Mouse (Mus musculus) embryonic stem cell, embryonic (primary cell): Measurements from ENCODE around the gene Tada2a.

Source experiments
- CTCF ChIA-PET, 4 experiments: fragments of 300-600 bp in 2 of 4; fragments of 350-600 bp in 2 of 4; sonication (Branson Sonifier 250); formaldehyde crosslinking; loops; one replicate each; lab custom pipeline; 2022; ENCODE audit warnings: inconsistent platforms in 2 of 4; lab: Charles Lee
- POLR2A ChIA-PET, 4 experiments: fragments of 300-600 bp in 2 of 4; fragments of 350-600 bp in 2 of 4; sonication (Branson Sonifier 250); formaldehyde crosslinking; loops; one replicate each; lab custom pipeline; 2022; ENCODE audit warnings: antibody characterized with exemption in 4 of 4, inconsistent platforms in 1 of 4; lab: Charles Lee

Tada2a gene

GRCm38 (mm10) chr11:84077008-84077407 lies 52.4 kb downstream of the Tada2a start:
- POLR2A ChIA-PET = interaction anchor here in 3 of 4 experiments (0.6 to 2.1 kb wide), 8 partner anchors 8 to 142 kb away, joined by 3 to 8 read pairs (median 4); partner anchors contain the start of gene Dusp14 (in 1 of the 3)
- CTCF ChIA-PET = no interaction called here

- ChIA-PET POLR2A (interaction anchor here in 3 of 4 experiments (0.6 to 2.3 kb wide), 12 partner anchors 9 to 660 kb away, joined by 3 to 14 read pairs (median 3); partner anchors contain the start of genes Acaca (in 1 of the 3) and Tada2a (in 1 of the 3)), CTCF (interaction anchor here in 3 of 4 experiments (0.5 to 1.0 kb wide), 7 partner anchors 11 to 1482 kb away, joined by 3 to 11 read pairs (median 4); no protein-coding TSS in a partner anchor)
Measured at GRCm38 (mm10) chr11:84073816-84074764, 55.3 kb downstream of the Tada2a start.

GRCm38 (mm10) chr11:84072904-84073651 lies 56.3 kb downstream of the Tada2a start:
- POLR2A ChIA-PET = interaction anchor here in 2 of 4 experiments (0.6 to 2.3 kb wide), 9 partner anchors 10 to 661 kb away, joined by 3 to 14 read pairs (median 3); partner anchors contain the start of genes Acaca (in 1 of the 2) and Tada2a (in 1 of the 2)
- CTCF ChIA-PET = interaction anchor here in 3 of 4 experiments (0.5 to 0.9 kb wide), 4 partner anchors 11 to 1483 kb away, joined by 3 to 9 read pairs (median 6); no protein-coding TSS in a partner anchor

- ChIA-PET CTCF (no interaction called here), POLR2A (interaction anchor here in 2 of 4 experiments (0.8 to 2.1 kb wide), 12 partner anchors 8 to 69 kb away, joined by 3 to 6 read pairs (median 3); no protein-coding TSS in a partner anchor)
Measured at GRCm38 (mm10) chr11:84069034-84069370, 60.4 kb downstream of the Tada2a start, which contains the start of gene Dusp14. Dusp14 (minus strand) TSS chr11:84069261.

GRCm38 (mm10) chr11:84068191-84069033 lies 61.0 kb downstream of the Tada2a start:
- POLR2A ChIA-PET = interaction anchor here in 2 of 4 experiments (0.8 to 2.1 kb wide), 8 partner anchors 9 to 68 kb away, joined by 3 to 6 read pairs (median 4); no protein-coding TSS in a partner anchor
- CTCF ChIA-PET = interaction anchor here in 1 of 4 experiments (0.5 kb wide), 1 partner anchor 296 kb away, joined by 5 read pairs; no protein-coding TSS in a partner anchor

- CTCF ChIA-PET = interaction anchor here in 1 of 4 experiments (0.5 kb wide), 1 partner anchor 296 kb away, joined by 5 read pairs; no protein-coding TSS in a partner anchor
- POLR2A ChIA-PET = interaction anchor here in 3 of 4 experiments (0.5 to 2.0 kb wide), 10 partner anchors 9 to 655 kb away, joined by 3 to 7 read pairs (median 4); no protein-coding TSS in a partner anchor
Measured at GRCm38 (mm10) chr11:84067720-84068190, 61.6 kb downstream of the Tada2a start.

GRCm38 (mm10) chr11:84066927-84067645 lies 62.3 kb downstream of the Tada2a start:
- ChIA-PET POLR2A (interaction anchor here in 3 of 4 experiments (0.5 to 2.0 kb wide), 9 partner anchors 9 to 656 kb away, joined by 3 to 7 read pairs (median 4); no protein-coding TSS in a partner anchor), CTCF (interaction anchor here in 1 of 4 experiments (0.6 kb wide), 1 partner anchor 18 kb away, joined by 6 read pairs; no protein-coding TSS in a partner anchor)

- ChIA-PET CTCF (interaction anchor here in 3 of 4 experiments (0.6 kb wide), 3 partner anchors 11 to 99 kb away, joined by 3 read pairs; no protein-coding TSS in a partner anchor), POLR2A (interaction anchor here in 2 of 4 experiments (1.2 to 2.0 kb wide), 3 partner anchors 12 to 101 kb away, joined by 3 to 7 read pairs (median 5); no protein-coding TSS in a partner anchor)
Measured at GRCm38 (mm10) chr11:84066071-84066481, 63.3 kb downstream of the Tada2a start.

GRCm38 (mm10) chr11:84063631-84064209 lies 65.7 kb downstream of the Tada2a start:
- CTCF ChIA-PET = interaction anchor here in 1 of 4 experiments (0.9 kb wide), 1 partner anchor 279 kb away, joined by 3 read pairs; no protein-coding TSS in a partner anchor

GRCm38 (mm10) chr11:84062805-84063204 lies 66.6 kb downstream of the Tada2a start:
- POLR2A ChIA-PET = interaction anchor here in 1 of 4 experiments (0.8 to 2.4 kb wide), 7 partner anchors 9 to 764 kb away, joined by 3 to 14 read pairs (median 5); partner anchors contain the start of genes Ap2b1 and Heatr6
- CTCF ChIA-PET = interaction anchor here in 3 of 4 experiments (0.6 to 0.7 kb wide), 5 partner anchors 11 to 1673 kb away, joined by 3 to 11 read pairs (median 3); no protein-coding TSS in a partner anchor

More at GRCm38 (mm10) chr11:84063631-84064209, 65.7 kb downstream of the Tada2a start:
- POLR2A ChIA-PET = interaction anchor here in 1 of 4 experiments (1.0 to 2.4 kb wide), 4 partner anchors 10 to 765 kb away, joined by 3 to 14 read pairs (median 3); partner anchors contain the start of genes Ap2b1 and Heatr6

- POLR2A ChIA-PET = interaction anchor here in 3 of 4 experiments (0.6 to 2.4 kb wide), 14 partner anchors 10 to 449 kb away, joined by 3 to 14 read pairs (median 4); no protein-coding TSS in a partner anchor
- CTCF ChIA-PET = interaction anchor here (0.6 to 1.2 kb wide), 10 partner anchors 12 to 1768 kb away, joined by 3 to 8 read pairs (median 3); partner anchors contain the start of gene Heatr6 (in 1 of the 4)
Measured at GRCm38 (mm10) chr11:84061881-84062280, 67.5 kb downstream of the Tada2a start.

GRCm38 (mm10) chr11:84060635-84061034 lies 68.8 kb downstream of the Tada2a start:
- ChIA-PET POLR2A (interaction anchor here in 2 of 4 experiments (1.0 to 1.5 kb wide), 5 partner anchors 9 to 249 kb away, joined by 3 to 5 read pairs (median 4); no protein-coding TSS in a partner anchor), CTCF (no interaction called here)

GRCm38 (mm10) chr11:84059784-84060183 lies 69.6 kb downstream of the Tada2a start:
- ChIA-PET POLR2A (interaction anchor here in 1 of 4 experiments (1.0 to 2.0 kb wide), 3 partner anchors 12 to 117 kb away, joined by 3 to 6 read pairs (median 3); no protein-coding TSS in a partner anchor), CTCF (interaction anchor here in 2 of 4 experiments (0.6 to 0.8 kb wide), 2 partner anchors 42 to 109 kb away, joined by 3 to 4 read pairs; no protein-coding TSS in a partner anchor)

- ChIA-PET POLR2A (interaction anchor here in 2 of 4 experiments (1.0 to 1.3 kb wide), 3 partner anchors 12 to 22 kb away, joined by 3 read pairs; partner anchors contain the start of gene Dusp14 (in 1 of the 2)), CTCF (no interaction called here)
Measured at GRCm38 (mm10) chr11:84057418-84057817, 72.0 kb downstream of the Tada2a start.
